ENCODE assay signal across 22 mouse cellular contexts in the genomic region with DNA sequence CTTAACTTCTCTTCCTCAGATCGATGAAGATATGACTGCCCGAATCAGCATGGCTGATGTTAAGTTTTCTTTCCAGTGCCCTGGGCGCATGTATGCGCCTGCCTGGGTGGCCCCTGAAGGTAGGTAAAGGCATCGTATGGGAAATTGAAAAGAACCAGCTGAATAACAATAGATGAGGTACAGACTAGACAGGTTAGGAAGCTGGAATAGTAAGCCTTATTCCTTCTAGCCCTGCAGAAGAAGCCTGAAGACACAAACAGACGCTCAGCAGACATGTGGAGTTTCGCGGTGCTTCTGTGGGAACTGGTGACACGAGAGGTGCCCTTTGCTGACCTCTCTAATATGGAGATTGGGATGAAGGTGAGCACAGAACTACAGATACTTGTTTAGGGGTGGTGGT. TPM values are rescaled to one million over a fixed set of nuclear protein-coding genes. Genes with fewer than 3 reads are reported as not detected.
DNase-seq lines count a peak whose midpoint lies in the region; ATAC-seq and TF ChIP-seq lines count a peak whose summit lies in the region.
"Had no signal": no experiment of that assay in that cellular context is flagged by ENCODE, and none has a peak within 500 bp of the region (broad histone marks: within the 10 kb centered on the region; RNA-seq: fewer than 3 reads in every experiment).

No protein-coding gene starts in this region.

- no peak overlapping the region for H3K27ac ChIP-seq in liver, embryonic 11.5 days (ENCODE audit: low read depth, low read length)
- no peak overlapping the region for H3K27ac ChIP-seq in liver, postnatal 0 days (ENCODE audit: low read depth)
- no peak overlapping the region for H3K27ac ChIP-seq in midbrain, embryonic 11.5 days (ENCODE audit: low read depth, low read length)
- no peak overlapping the region for H3K27ac ChIP-seq in midbrain, postnatal 0 days (ENCODE audit: low read depth, low read length)
- H3K27ac ChIP-seq in stomach, postnatal 0 days (replicated peaks), result no peak overlapping the region
- H3K27ac ChIP-seq: embryonic facial prominence, embryonic 13.5 days; embryonic facial prominence, embryonic 15.5 days; forebrain, embryonic 13.5 days; forebrain, embryonic 15.5 days had no signal

- H3K4me3 ChIP-seq in liver, embryonic 11.5 days (ENCODE audit: low read depth, low read length), result no peak overlapping the region
- no peak overlapping the region for H3K4me3 ChIP-seq in liver, postnatal 0 days (ENCODE audit: low read depth, low read length)
- H3K4me3 ChIP-seq in midbrain, embryonic 11.5 days (ENCODE audit: low read depth, low read length), result no peak overlapping the region
- H3K4me3 ChIP-seq in midbrain, postnatal 0 days (ENCODE audit: low read depth, low read length), result no peak overlapping the region
- no peak overlapping the region for H3K4me3 ChIP-seq in stomach, postnatal 0 days (ENCODE audit: low read depth, low read length)
- H3K4me3 ChIP-seq: embryonic facial prominence, embryonic 13.5 days; embryonic facial prominence, embryonic 15.5 days; erythroblast, embryonic 14.5 days; forebrain, embryonic 13.5 days; forebrain, embryonic 15.5 days had no signal

- intact Hi-C loops in heart, postnatal 36 days (cut with DNase I), result no loop called here

- DNase-seq in heart, adult 11 months, result peak; percentile 74
- DNase-seq in heart, postnatal 36 days, result no peak
- peak; percentile 26 for DNase-seq in liver, embryonic 11.5 days (ENCODE audit: low spot score)
- no peak for DNase-seq in liver, postnatal 0 days
- DNase-seq in midbrain, embryonic 11.5 days (ENCODE audit: low spot score, missing footprints), result peak; percentile 70
- DNase-seq in midbrain, postnatal 0 days (ENCODE audit: low spot score), result no peak
- peak; percentile 7 for DNase-seq in stomach, postnatal 0 days (ENCODE audit: low spot score)
- DNase-seq: adrenal gland, adult 2 months; adrenal gland, postnatal 10 days; adrenal gland, postnatal 25 days; cerebellum, adult 11 months; cerebellum, adult 18-20 months; cerebellum, adult 8-10 months; cerebellum, postnatal 14 days; cerebellum, postnatal 36 days; embryo, embryonic 11 days had no signal

- no peaks in the 10 kb centered on the region for H3K27me3 ChIP-seq in liver, embryonic 11.5 days (replicated peaks; ENCODE audit: control insufficient read depth, insufficient read depth, low read length)
- H3K27me3 ChIP-seq in liver, postnatal 0 days (ENCODE audit: insufficient read depth, low read length), result no peaks in the 10 kb centered on the region
- no peaks in the 10 kb centered on the region for H3K27me3 ChIP-seq in midbrain, embryonic 11.5 days (ENCODE audit: control insufficient read depth, insufficient read depth, low read length)
- no peaks in the 10 kb centered on the region for H3K27me3 ChIP-seq in midbrain, postnatal 0 days (ENCODE audit: insufficient read depth, low read length)
- H3K27me3 ChIP-seq in stomach, postnatal 0 days (ENCODE audit: control insufficient read depth, insufficient read depth, low read length), result no peaks in the 10 kb centered on the region
- H3K27me3 ChIP-seq: embryonic facial prominence, embryonic 13.5 days; embryonic facial prominence, embryonic 15.5 days; forebrain, embryonic 13.5 days; forebrain, embryonic 15.5 days had no signal

- H3K9ac ChIP-seq in liver, embryonic 11.5 days (ENCODE audit: low read depth, low read length), result no peak overlapping the region
- no peak overlapping the region for H3K9ac ChIP-seq in liver, postnatal 0 days (replicated peaks)
- H3K9ac ChIP-seq in midbrain, embryonic 11.5 days (ENCODE audit: low read length), result no peak overlapping the region
- H3K9ac ChIP-seq in midbrain, postnatal 0 days (replicated peaks; ENCODE audit: low read length, poor library complexity, severe bottlenecking), result no peak overlapping the region
- no peak overlapping the region for H3K9ac ChIP-seq in stomach, postnatal 0 days (ENCODE audit: low read length)
- H3K9ac ChIP-seq: embryonic facial prominence, embryonic 13.5 days; embryonic facial prominence, embryonic 15.5 days; forebrain, embryonic 13.5 days; forebrain, embryonic 15.5 days had no signal

- no peaks in the 10 kb centered on the region for H3K9me3 ChIP-seq in liver, embryonic 11.5 days (ENCODE audit: control insufficient read depth, low read length)
- H3K9me3 ChIP-seq in liver, postnatal 0 days (ENCODE audit: low read length), result no peaks in the 10 kb centered on the region
- H3K9me3 ChIP-seq in midbrain, embryonic 11.5 days (ENCODE audit: control insufficient read depth, low read length), result no peaks in the 10 kb centered on the region
- H3K9me3 ChIP-seq in midbrain, postnatal 0 days (ENCODE audit: low read length), result no peaks in the 10 kb centered on the region
- no peaks in the 10 kb centered on the region for H3K9me3 ChIP-seq in stomach, postnatal 0 days (ENCODE audit: control insufficient read depth, low read length)
- H3K9me3 ChIP-seq: embryonic facial prominence, embryonic 13.5 days; embryonic facial prominence, embryonic 15.5 days; forebrain, embryonic 13.5 days; forebrain, embryonic 15.5 days had no signal

- H3K4me2 ChIP-seq in liver, embryonic 11.5 days, result no peak overlapping the region
- H3K4me2 ChIP-seq in liver, postnatal 0 days (ENCODE audit: low read depth, low read length), result no peak overlapping the region
- H3K4me2 ChIP-seq in midbrain, embryonic 11.5 days, result no peak overlapping the region
- no peak overlapping the region for H3K4me2 ChIP-seq in midbrain, postnatal 0 days (ENCODE audit: low read depth, low read length, poor library complexity, severe bottlenecking)
- H3K4me2 ChIP-seq in stomach, postnatal 0 days (replicated peaks; ENCODE audit: low read depth), result no peak overlapping the region
- H3K4me2 ChIP-seq: embryonic facial prominence, embryonic 13.5 days; embryonic facial prominence, embryonic 15.5 days; forebrain, embryonic 13.5 days; forebrain, embryonic 15.5 days had no signal

- 91% methylated on average over 9 of the region's 9 CpGs for WGBS in liver, embryonic 11.5 days
- 92% methylated on average over 9 of the region's 9 CpGs for WGBS in liver, postnatal 0 days (ENCODE audit: insufficient replicate concordance)
- WGBS in midbrain, embryonic 11.5 days, result 93% methylated on average over 9 of the region's 9 CpGs
- 93% methylated on average over 9 of the region's 9 CpGs for WGBS in midbrain, postnatal 0 days
- 89% methylated on average over 9 of the region's 9 CpGs for WGBS in stomach, postnatal 0 days

- TF ChIP-seq EP300 in liver, postnatal 0 days (IDR thresholded peaks at IDR 0.05; ENCODE audit: low read depth), result no peak
- TF ChIP-seq EP300 in stomach, postnatal 0 days (optimal IDR thresholded peaks at IDR 0.05), result no peak

- H3K36me3 ChIP-seq in liver, embryonic 11.5 days (ENCODE audit: control insufficient read depth, insufficient read depth, low read length), result peaks cover 24% of the 10 kb centered on the region
- peaks cover 36% of the 10 kb centered on the region for H3K36me3 ChIP-seq in liver, postnatal 0 days (replicated peaks; ENCODE audit: insufficient read depth, low read length)
- H3K36me3 ChIP-seq in midbrain, embryonic 11.5 days (ENCODE audit: control insufficient read depth, insufficient read depth, low read length), result peaks cover 14% of the 10 kb centered on the region
- peaks cover 19% of the 10 kb centered on the region for H3K36me3 ChIP-seq in midbrain, postnatal 0 days (ENCODE audit: insufficient read depth, low read length)
- H3K36me3 ChIP-seq in stomach, postnatal 0 days (ENCODE audit: control insufficient read depth, insufficient read depth, low read length), result peaks cover 15% of the 10 kb centered on the region

- TF ChIP-seq CTCF in liver, postnatal 0 days (IDR thresholded peaks at IDR 0.05; ENCODE audit: low read depth), result no peak
- TF ChIP-seq CTCF in midbrain, postnatal 0 days (IDR thresholded peaks at IDR 0.05), result no peak
- TF ChIP-seq CTCF in stomach, postnatal 0 days (IDR thresholded peaks at IDR 0.05; ENCODE audit: low read depth), result no peak

- ATAC-seq in liver, embryonic 11.5 days (replicated peaks; ENCODE audit: low FRiP score), result no peak
- ATAC-seq in liver, postnatal 0 days, result no peak
- ATAC-seq in midbrain, embryonic 11.5 days (ENCODE audit: low FRiP score), result no peak
- ATAC-seq in midbrain, postnatal 0 days (ENCODE audit: low FRiP score), result no peak
- no peak for ATAC-seq in stomach, postnatal 0 days (ENCODE audit: low FRiP score, low TSS enrichment)
- ATAC-seq in inflammation-experienced regulatory T-cells, adult 6 months, result no peak
- ATAC-seq: forebrain, embryonic 13.5 days; forebrain, embryonic 15.5 days had no signal

- H3K4me1 ChIP-seq in liver, embryonic 11.5 days (replicated peaks; ENCODE audit: control insufficient read depth, insufficient read depth, low read length), result peaks cover 32% of the 10 kb centered on the region
- H3K4me1 ChIP-seq in liver, postnatal 0 days (ENCODE audit: insufficient read depth), result peaks cover 29% of the 10 kb centered on the region
- peaks cover 21% of the 10 kb centered on the region for H3K4me1 ChIP-seq in midbrain, embryonic 11.5 days (ENCODE audit: control insufficient read depth, insufficient read depth, low read length)
- H3K4me1 ChIP-seq in midbrain, postnatal 0 days (ENCODE audit: insufficient read depth, low read length), result peaks cover 6% of the 10 kb centered on the region; the same call in 1 of the 2 replicates
- no peaks in the 10 kb centered on the region for H3K4me1 ChIP-seq in stomach, postnatal 0 days (replicated peaks; ENCODE audit: control insufficient read depth, insufficient read depth)

RNA-seq across cellular contexts. Expression of a gene that starts 2.2 kb away (rescaled TPM):
- total RNA-seq in heart, postnatal 36 days (2021), result 100 to 1,000 TPM in 1 of 2 experiments, 10 to 100 TPM in 1; 97.5 to 100 TPM
- polyA plus RNA-seq in liver, embryonic 11.5 days (2014; fragmentation: Nextera tagmentation; extraction: Ambion mirVana), result 229 and 244 TPM in 2 replicates
- polyA plus RNA-seq in liver, postnatal 0 days (2015; fragmentation: Nextera tagmentation; extraction: Ambion mirVana), result 104 and 110 TPM in 2 replicates
- polyA plus RNA-seq in midbrain, embryonic 11.5 days (2014; fragmentation: Nextera tagmentation; extraction: Ambion mirVana), result 163 and 195 TPM in 2 replicates
- 65.7 and 87.1 TPM in 2 replicates for total RNA-seq in midbrain, postnatal 0 days (2014; rRNA removed)
- 91.2 and 102 TPM in 2 replicates for polyA plus RNA-seq in midbrain, postnatal 0 days (2015; fragmentation: Nextera tagmentation; extraction: Ambion mirVana)
- polyA plus RNA-seq in stomach, postnatal 0 days (2015; fragmentation: Nextera tagmentation; extraction: Ambion mirVana), result 109 and 118 TPM in 2 replicates
- 10 to 100 TPM; 12.4 to 25.1 (median 14.3) TPM for polyA plus RNA-seq in inflammation-experienced regulatory T-cells, adult 6 months (2017; shearing (Covaris generic))

RNA-seq across cellular contexts. Expression of a gene that starts 4.8 kb away (rescaled TPM):
- 10 to 100 TPM; 10.1 to 11.2 TPM for total RNA-seq in heart, postnatal 36 days (2021)
- 42.3 and 52.3 TPM in 2 replicates for polyA plus RNA-seq in liver, embryonic 11.5 days (2014; fragmentation: Nextera tagmentation; extraction: Ambion mirVana)
- 10.6 and 11.6 TPM in 2 replicates for polyA plus RNA-seq in liver, postnatal 0 days (2015; fragmentation: Nextera tagmentation; extraction: Ambion mirVana)
- 41.2 and 45.0 TPM in 2 replicates for polyA plus RNA-seq in midbrain, embryonic 11.5 days (2014; fragmentation: Nextera tagmentation; extraction: Ambion mirVana)
- total RNA-seq in midbrain, postnatal 0 days (2014; rRNA removed), result 19.1 and 29.3 TPM in 2 replicates
- 16.1 and 19.4 TPM in 2 replicates for polyA plus RNA-seq in midbrain, postnatal 0 days (2015; fragmentation: Nextera tagmentation; extraction: Ambion mirVana)
- polyA plus RNA-seq in stomach, postnatal 0 days (2015; fragmentation: Nextera tagmentation; extraction: Ambion mirVana), result 16.6 and 21.3 TPM in 2 replicates
- 10 to 100 TPM; 14.9 to 21.8 (median 19.9) TPM for polyA plus RNA-seq in inflammation-experienced regulatory T-cells, adult 6 months (2017; shearing (Covaris generic))

RNA-seq across cellular contexts. Expression of a gene that starts 5.6 kb away (rescaled TPM):
- total RNA-seq in heart, postnatal 36 days (2021), result 10 to 100 TPM; 95.1 to 98.9 TPM
- polyA plus RNA-seq in liver, embryonic 11.5 days (2014; fragmentation: Nextera tagmentation; extraction: Ambion mirVana), result 221 and 231 TPM in 2 replicates
- 95.1 and 103 TPM in 2 replicates for polyA plus RNA-seq in liver, postnatal 0 days (2015; fragmentation: Nextera tagmentation; extraction: Ambion mirVana)
- 238 and 241 TPM in 2 replicates for polyA plus RNA-seq in midbrain, embryonic 11.5 days (2014; fragmentation: Nextera tagmentation; extraction: Ambion mirVana)
- 122 and 130 TPM in 2 replicates for total RNA-seq in midbrain, postnatal 0 days (2014; rRNA removed)
- polyA plus RNA-seq in midbrain, postnatal 0 days (2015; fragmentation: Nextera tagmentation; extraction: Ambion mirVana), result 139 and 154 TPM in 2 replicates
- 265 and 289 TPM in 2 replicates for polyA plus RNA-seq in stomach, postnatal 0 days (2015; fragmentation: Nextera tagmentation; extraction: Ambion mirVana)
- 100 to 1,000 TPM; 152 to 175 (median 153) TPM for polyA plus RNA-seq in inflammation-experienced regulatory T-cells, adult 6 months (2017; shearing (Covaris generic))

RNA-seq across cellular contexts. Expression of a gene that starts 10.1 kb away (rescaled TPM):
- total RNA-seq in heart, postnatal 36 days (2021), result 10 to 100 TPM; 44.7 to 47.5 TPM
- polyA plus RNA-seq in liver, embryonic 11.5 days (2014; fragmentation: Nextera tagmentation; extraction: Ambion mirVana), result 77.3 and 80.0 TPM in 2 replicates
- 60.9 and 65.8 TPM in 2 replicates for polyA plus RNA-seq in liver, postnatal 0 days (2015; fragmentation: Nextera tagmentation; extraction: Ambion mirVana)
- 54.1 and 57.9 TPM in 2 replicates for polyA plus RNA-seq in midbrain, embryonic 11.5 days (2014; fragmentation: Nextera tagmentation; extraction: Ambion mirVana)
- 38.3 and 66.8 TPM in 2 replicates for total RNA-seq in midbrain, postnatal 0 days (2014; rRNA removed)
- polyA plus RNA-seq in midbrain, postnatal 0 days (2015; fragmentation: Nextera tagmentation; extraction: Ambion mirVana), result 41.3 and 42.2 TPM in 2 replicates
- polyA plus RNA-seq in stomach, postnatal 0 days (2015; fragmentation: Nextera tagmentation; extraction: Ambion mirVana), result 46.1 and 52.6 TPM in 2 replicates
- polyA plus RNA-seq in inflammation-experienced regulatory T-cells, adult 6 months (2017; shearing (Covaris generic)), result 100 to 1,000 TPM in 2 of 3 experiments, 10 to 100 TPM in 1; 92.5 to 132 (median 131) TPM

RNA-seq across cellular contexts. Expression of a gene that starts 45.5 kb away (rescaled TPM):
- 1 to 10 TPM; 8.6 to 9.8 TPM for total RNA-seq in heart, postnatal 36 days (2021)
- 5.0 and 5.8 TPM in 2 replicates for polyA plus RNA-seq in liver, embryonic 11.5 days (2014; fragmentation: Nextera tagmentation; extraction: Ambion mirVana)
- polyA plus RNA-seq in liver, postnatal 0 days (2015; fragmentation: Nextera tagmentation; extraction: Ambion mirVana), result 0.45 and 0.58 TPM in 2 replicates
- 10.7 and 12.7 TPM in 2 replicates for polyA plus RNA-seq in midbrain, embryonic 11.5 days (2014; fragmentation: Nextera tagmentation; extraction: Ambion mirVana)
- 101 and 105 TPM in 2 replicates for total RNA-seq in midbrain, postnatal 0 days (2014; rRNA removed)
- polyA plus RNA-seq in midbrain, postnatal 0 days (2015; fragmentation: Nextera tagmentation; extraction: Ambion mirVana), result 7.0 and 7.5 TPM in 2 replicates
- polyA plus RNA-seq in stomach, postnatal 0 days (2015; fragmentation: Nextera tagmentation; extraction: Ambion mirVana), result 2.5 and 2.8 TPM in 2 replicates
- polyA plus RNA-seq in inflammation-experienced regulatory T-cells, adult 6 months (2017; shearing (Covaris generic)), result under 1 TPM in 1 of 3 experiments, not detected in 2; 0.08 TPM
- polyA plus RNA-seq: erythroblast, embryonic 14.5 days had no signal

Comparison
In these comparisons a context has a peak if more than half of its experiments do, and no peak if none do; other contexts are left out.
1. DNase-seq: peak in heart, adult 11 months (single experiment), liver, embryonic 11.5 days (single experiment), midbrain, embryonic 11.5 days (single experiment) and stomach, postnatal 0 days (single experiment); none in heart, postnatal 36 days (0 of 2), liver, postnatal 0 days (single experiment) and midbrain, postnatal 0 days (single experiment).